Mouse (Mus musculus) CD4-positive, CD25-positive, alpha-beta regulatory T cell, adult 4 months (primary cell): ENCODE results near the gene Mipep. TPM values are rescaled to one million over a fixed set of nuclear protein-coding genes. Genes with fewer than 3 reads are reported as not detected.
A peak's percentile ranks its signal among the peaks of the same experiment; 100 is the strongest.

Experiments used
- ATAC-seq: one replicate; pipeline ENCODE4 v1.8.0; 2017
- polyA plus RNA-seq, 2 experiments: library from polyadenylated mRNA; unstranded; fragments of 100-300 nt; shearing (Covaris generic); gene quantifications; one replicate each; pipeline ENCODE4 v1.2.1; 2017

Gene Mipep
- polyA plus RNA-seq, 2 experiments from 2014 or later, result 1.6 to 1.8 TPM

GRCm38 (mm10) chr14:60757722-60758121, 26.7 kb upstream of the Mipep start:
- ATAC-seq, result no peak

- ATAC-seq, result no peak
Observed at GRCm38 (mm10) chr14:60759097-60759496, 25.3 kb upstream of the Mipep start.

DNA sequence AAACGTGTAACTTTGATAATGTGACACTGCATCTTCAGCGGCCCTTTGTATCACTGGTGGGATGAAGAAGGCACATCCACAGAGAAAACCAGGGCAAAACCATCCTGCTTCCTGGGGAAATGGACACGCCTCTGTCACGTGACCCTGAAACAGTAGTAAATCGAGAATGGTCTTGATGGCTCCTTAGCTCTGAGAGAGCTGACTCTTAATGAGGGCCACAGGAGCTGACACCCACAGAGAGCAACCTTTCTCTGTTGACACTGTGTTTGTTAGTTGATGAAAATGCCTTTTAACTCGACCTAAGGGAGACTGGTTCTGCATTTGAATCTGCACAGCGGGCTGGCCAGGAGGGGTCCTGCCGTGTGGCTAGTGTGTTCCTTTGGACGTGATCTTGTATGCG, 22.6 kb upstream of the Mipep start:
- ATAC-seq, result no peak

DNA sequence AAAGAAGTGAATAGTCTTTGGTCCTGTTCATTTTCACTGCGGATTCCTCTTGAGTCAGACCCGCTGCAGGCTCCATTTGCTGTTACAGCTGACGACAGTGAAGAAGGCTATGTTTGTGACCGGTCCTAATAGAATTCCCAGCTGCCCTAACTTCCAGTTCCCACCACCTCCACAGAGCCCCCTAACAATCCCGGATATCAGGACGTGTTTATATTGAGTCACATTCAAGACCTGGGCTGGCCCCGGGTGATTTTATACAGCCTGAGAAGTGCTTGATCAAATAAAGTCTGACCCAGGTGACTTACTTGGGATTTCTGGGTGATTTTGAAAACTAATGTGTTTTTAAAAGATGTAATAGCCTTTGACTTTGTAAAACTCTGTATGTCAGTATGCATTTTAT, 21.6 kb upstream of the Mipep start:
- no peak for ATAC-seq

DNA sequence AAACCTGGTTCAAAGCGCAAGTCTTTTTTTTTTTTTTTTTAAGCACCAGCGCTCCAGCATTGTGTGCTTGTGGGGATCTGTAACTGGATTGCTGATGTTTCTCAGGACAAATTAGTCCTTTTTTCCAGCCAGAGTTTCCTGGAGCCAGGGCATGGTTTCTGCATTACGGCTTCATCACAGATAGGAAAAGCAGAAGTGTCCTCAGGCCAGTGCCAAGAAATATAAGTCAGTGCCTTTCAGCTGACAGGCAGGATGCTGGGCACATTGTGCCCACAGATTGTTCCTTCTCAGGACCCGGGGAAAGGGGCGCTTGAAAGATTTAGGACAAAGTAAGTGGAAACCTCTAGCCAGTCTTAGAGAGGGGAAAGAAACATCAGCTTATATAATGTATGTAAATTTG, 20.6 kb upstream of the Mipep start:
- ATAC-seq, result no peak

DNA sequence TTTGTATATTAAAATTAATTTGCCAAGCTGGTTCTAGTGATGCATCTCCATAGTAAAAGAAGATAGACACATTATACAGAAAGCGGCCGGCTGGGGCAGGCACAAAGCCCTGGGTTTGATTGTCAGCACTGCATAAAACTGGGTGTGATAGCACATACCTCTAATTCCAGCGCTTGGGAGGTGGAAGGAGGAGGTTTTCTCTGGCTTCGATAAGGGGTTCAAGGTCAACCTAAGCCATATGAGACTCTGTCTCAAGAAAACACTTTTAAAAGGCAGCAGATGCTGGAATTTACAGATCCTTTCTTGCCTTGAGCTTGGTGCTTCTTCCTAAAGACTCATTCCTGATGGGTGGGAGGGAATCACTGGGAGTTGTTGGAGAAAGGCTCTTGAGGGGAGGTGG, 19.8 kb upstream of the Mipep start:
- no peak for ATAC-seq

GRCm38 (mm10) chr14:60765025-60765424, 19.3 kb upstream of the Mipep start:
- ATAC-seq, result no peak

- ATAC-seq, result no peak
Observed at GRCm38 (mm10) chr14:60767884-60768283, 16.5 kb upstream of the Mipep start, which contains the start of gene C1qtnf9. Gene C1qtnf9 (plus strand): TSS chr14:60768134.

- no peak for ATAC-seq
Observed at GRCm38 (mm10) chr14:60769340-60769739, 15.0 kb upstream of the Mipep start.

GRCm38 (mm10) chr14:60770594-60770993, 13.8 kb upstream of the Mipep start:
- ATAC-seq, result no peak

GRCm38 (mm10) chr14:60771057-60771456, 13.3 kb upstream of the Mipep start:
- peak; percentile 89 for ATAC-seq

- ATAC-seq, result no peak
Observed at GRCm38 (mm10) chr14:60773476-60773875, 10.9 kb upstream of the Mipep start.

GRCm38 (mm10) chr14:60776521-60776920, 7.9 kb upstream of the Mipep start:
- no peak for ATAC-seq

DNA sequence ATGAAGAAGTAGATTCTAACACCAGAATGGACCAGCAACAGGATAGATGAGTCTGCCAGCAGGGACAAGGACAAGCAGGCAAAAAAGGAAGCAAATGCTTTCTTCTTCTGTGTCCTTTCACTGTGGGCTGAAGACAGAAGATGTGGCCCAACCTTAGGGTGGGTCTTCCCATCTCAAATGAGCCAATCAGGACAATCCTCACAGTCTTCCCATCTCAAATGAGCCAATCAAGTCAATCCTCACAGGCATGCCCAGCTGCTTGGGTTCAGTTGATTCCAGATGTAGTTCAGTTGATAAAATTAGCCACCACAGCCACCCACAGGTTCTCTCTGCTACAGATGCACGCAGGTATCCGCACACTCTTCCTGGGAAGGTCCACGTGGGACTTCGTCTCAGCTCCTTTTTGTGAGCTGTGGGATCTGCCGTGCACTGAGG, 6.9 kb upstream of the Mipep start:
- ATAC-seq, result no peak

DNA sequence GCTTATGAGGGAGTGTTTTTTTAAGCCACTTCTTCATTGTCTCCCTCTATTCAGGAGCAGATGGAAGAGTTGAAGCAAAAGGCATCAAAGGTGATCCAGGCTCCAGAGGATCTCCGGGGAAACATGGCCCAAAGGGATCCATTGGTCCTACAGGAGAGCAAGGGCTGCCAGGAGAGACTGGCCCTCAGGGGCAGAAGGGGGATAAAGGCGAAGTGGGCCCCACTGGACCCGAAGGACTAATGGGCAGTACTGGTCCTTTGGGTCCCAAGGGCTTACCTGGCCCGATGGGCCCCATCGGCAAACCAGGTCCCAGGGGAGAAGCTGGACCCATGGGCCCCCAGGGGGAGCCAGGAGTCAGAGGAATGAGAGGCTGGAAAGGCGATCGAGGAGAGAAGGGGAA, 5.2 kb upstream of the Mipep start:
- no peak for ATAC-seq

DNA sequence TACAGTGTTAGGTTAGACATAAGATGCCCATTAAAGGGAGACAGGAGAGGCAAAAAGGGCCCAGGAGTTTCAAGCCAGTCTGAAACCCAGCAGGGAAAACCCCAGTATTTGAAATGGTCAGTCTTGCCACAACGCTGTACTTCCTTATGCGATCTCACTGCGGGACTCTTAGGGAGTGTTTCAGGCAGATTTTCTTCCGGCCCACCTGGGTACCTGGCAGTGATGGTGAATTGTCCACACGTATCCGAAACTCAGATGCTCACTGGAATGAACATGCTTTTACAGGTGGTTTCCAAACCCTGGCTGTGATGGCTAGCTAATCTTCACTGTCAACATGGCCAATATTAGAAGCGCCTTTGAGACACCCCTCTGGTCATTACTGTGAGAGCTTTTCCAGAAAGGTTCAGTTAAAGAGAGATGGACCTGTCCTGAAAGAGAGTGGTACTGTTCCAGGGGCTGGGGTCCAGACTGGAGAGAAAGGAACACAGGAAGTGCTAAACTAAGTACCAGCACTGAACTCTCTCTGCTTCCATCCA, 2.2 kb upstream of the Mipep start:
- no peak for ATAC-seq

- peak; percentile 23 for ATAC-seq
Observed at GRCm38 (mm10) chr14:60783196-60783595, 1.2 kb upstream of the Mipep start.

- peak; percentile 80 for ATAC-seq
Observed at GRCm38 (mm10) chr14:60790103-60790502, 5.7 kb downstream of the Mipep start.

DNA sequence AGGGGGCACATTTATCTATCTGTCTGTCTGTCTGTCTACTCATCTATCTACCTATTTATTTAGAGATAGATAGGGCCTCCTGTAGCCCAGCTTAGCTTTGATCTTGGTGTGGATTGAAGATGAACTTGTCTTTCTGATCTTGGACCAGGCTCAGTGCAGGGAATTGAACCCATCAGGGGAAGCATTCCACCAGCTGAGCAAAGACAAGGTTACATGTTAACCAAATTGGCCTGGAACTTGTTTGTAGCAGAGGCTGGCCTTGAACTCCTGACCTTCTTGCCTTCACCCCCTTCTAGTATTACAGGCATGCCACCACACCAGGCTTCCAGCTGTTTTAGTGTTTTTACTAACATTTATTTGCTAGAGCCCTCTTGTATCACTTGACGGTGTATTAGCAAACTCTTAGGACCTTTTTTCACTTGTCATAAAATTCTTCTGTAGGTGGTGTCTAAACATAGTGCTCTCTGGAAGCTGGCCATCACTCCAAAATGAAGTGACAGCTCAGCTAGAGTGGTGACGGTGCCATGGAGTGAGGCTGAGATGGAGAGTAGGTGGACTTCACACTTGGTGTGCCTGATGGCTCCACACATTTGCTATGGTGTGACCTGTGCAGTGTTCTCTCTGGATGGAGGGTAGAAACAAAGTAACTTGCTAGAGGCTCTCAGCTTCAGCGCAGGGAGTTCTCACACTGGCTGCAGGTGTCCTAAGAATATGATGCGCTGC, 12.4 kb downstream of the Mipep start:
- ATAC-seq, result no peak

- no peak for ATAC-seq
Observed at GRCm38 (mm10) chr14:60797596-60797995, 13.2 kb downstream of the Mipep start.

GRCm38 (mm10) chr14:60798721-60799120, 14.3 kb downstream of the Mipep start:
- ATAC-seq, result no peak

- ATAC-seq, result peak; percentile 65
Observed at GRCm38 (mm10) chr14:60799762-60800728, 15.7 kb downstream of the Mipep start.

DNA sequence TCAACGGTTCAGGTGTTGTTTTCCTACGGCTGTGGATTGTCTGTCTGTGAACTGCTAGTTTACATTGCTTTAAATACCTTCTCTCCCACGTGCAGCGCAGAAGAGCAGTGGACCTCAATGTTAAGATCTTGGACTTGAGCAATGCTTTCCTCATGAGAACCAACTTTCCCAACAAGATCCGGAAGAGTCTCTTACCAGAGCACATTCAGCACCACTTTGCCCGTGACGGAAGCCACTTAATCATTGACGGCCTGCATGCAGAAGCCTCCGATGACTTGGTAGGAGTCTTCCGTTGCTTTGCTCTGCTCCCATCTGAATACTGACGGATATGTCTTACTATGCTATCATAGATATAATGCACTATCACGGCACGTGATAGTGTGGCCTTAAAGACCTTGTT, 17.7 kb downstream of the Mipep start:
- no peak for ATAC-seq
